Mouse (Mus musculus) testis, adult 2 months (tissue): ENCODE measurements at regions not wholly inside any gene's neighbourhood (a gene's known extent, or its start where the extent isn't known, plus 50 kb on each side); places are given as distances from the start of the nearest gene placed in this dataset.
A peak's percentile ranks its signal among the peaks of the same experiment; 100 is the strongest.

ENCODE experiments used
- H3K27ac ChIP-seq: fragments of 200-500 bp; 2 replicates; pipeline ENCODE4 v1.5.1; 2012; ENCODE audit warnings: low read depth, low read length; ENCODE audit not compliant: control insufficient read depth, insufficient read depth
- H3K27me3 ChIP-seq: fragments of 200-500 bp; 2 replicates; pipeline ENCODE4 v1.6.1; 2012; ENCODE audit warnings: mild to moderate bottlenecking, low read length, moderate library complexity; ENCODE audit not compliant: control insufficient read depth, insufficient read depth
- H3K36me3 ChIP-seq: fragments of 200-500 bp; 2 replicates; pipeline ENCODE4 v1.6.1; 2012; ENCODE audit warnings: mild to moderate bottlenecking, low read length; ENCODE audit not compliant: control insufficient read depth, insufficient read depth
- H3K4me1 ChIP-seq: fragments of 200-500 bp; 2 replicates; pipeline ENCODE4 v1.6.1; 2012; ENCODE audit warnings: low read length; ENCODE audit not compliant: control insufficient read depth, insufficient read depth
- H3K4me3 ChIP-seq: fragments of 200-500 bp; 2 replicates; pipeline ENCODE4 v1.5.1; 2012; ENCODE audit warnings: low read depth, mild to moderate bottlenecking, low read length, moderate library complexity, mixed read lengths; ENCODE audit not compliant: control insufficient read depth
- CTCF ChIP-seq: fragments of 200-500 bp; IDR thresholded peaks from 2 replicates; pipeline ENCODE4 v1.5.1; 2012; ENCODE audit warnings: low read depth, mild to moderate bottlenecking, inconsistent platforms, low read length, moderate library complexity; ENCODE audit not compliant: control insufficient read depth, insufficient read depth, insufficient replicate concordance
- POLR2A ChIP-seq: fragments of 200-500 bp; IDR thresholded peaks from 2 replicates; pipeline ENCODE4 v1.6.1; 2012; ENCODE audit warnings: low read depth, mild to moderate bottlenecking, inconsistent platforms, low read length, moderate library complexity; ENCODE audit not compliant: control insufficient read depth

- H3K4me1 ChIP-seq: no peaks in the 10 kb centered on the region
- no peak overlapping the region for H3K27ac ChIP-seq
Observed at GRCm38 (mm10) chr5:26206766-26207122, 50.7 kb upstream of the Gm7361 start.

GRCm38 (mm10) chr5:26206066-26206765 lies 51.3 kb upstream of the Gm7361 start:
- Histone ChIP-seq H3K27me3 (no peaks in the 10 kb centered on the region), H3K4me3 (no peak overlapping the region), H3K27ac (no peak overlapping the region), H3K4me1 (no peaks in the 10 kb centered on the region), H3K36me3 (no peaks in the 10 kb centered on the region)
- TF ChIP-seq CTCF (no peak), POLR2A (no peak)

More at GRCm38 (mm10) chr5:26206766-26207122, 50.7 kb upstream of the Gm7361 start:
- no peaks in the 10 kb centered on the region for H3K36me3 ChIP-seq
- no peak for TF ChIP-seq POLR2A
- no peak for TF ChIP-seq CTCF
- no peak overlapping the region for H3K4me3 ChIP-seq
- no peaks in the 10 kb centered on the region for H3K27me3 ChIP-seq

GRCm38 (mm10) chr5:26202471-26202870 lies 55.0 kb upstream of the Gm7361 start:
- no peaks in the 10 kb centered on the region for H3K4me1 ChIP-seq
- TF ChIP-seq CTCF (no peak), POLR2A (no peak)
- no peak overlapping the region for H3K27ac ChIP-seq
- no peaks in the 10 kb centered on the region for H3K36me3 ChIP-seq
- H3K27me3 ChIP-seq: no peaks in the 10 kb centered on the region
- no peak overlapping the region for H3K4me3 ChIP-seq

- TF ChIP-seq POLR2A (no peak), CTCF (peak; percentile 17; the same call in 1 of the 2 replicates)
- H3K27me3 ChIP-seq: no peaks in the 10 kb centered on the region
- no peaks in the 10 kb centered on the region for H3K36me3 ChIP-seq
- no peaks in the 10 kb centered on the region for H3K4me1 ChIP-seq
- H3K4me3 ChIP-seq: no peak overlapping the region
- H3K27ac ChIP-seq: no peak overlapping the region
Observed at GRCm38 (mm10) chr5:26189377-26189776, 68.1 kb upstream of the Gm7361 start.

- Histone ChIP-seq H3K27ac (no peak overlapping the region), H3K4me3 (no peak overlapping the region), H3K27me3 (no peaks in the 10 kb centered on the region), H3K4me1 (no peaks in the 10 kb centered on the region), H3K36me3 (no peaks in the 10 kb centered on the region)
- TF ChIP-seq POLR2A: no peak
- no peak for TF ChIP-seq CTCF
Observed at GRCm38 (mm10) chr5:26187212-26187611, 66.0 kb upstream of the Gm10220 start.

GRCm38 (mm10) chr5:26185417-26185816 lies 64.2 kb upstream of the Gm10220 start:
- Histone ChIP-seq H3K27ac (no peak overlapping the region), H3K4me3 (no peak overlapping the region), H3K27me3 (no peaks in the 10 kb centered on the region), H3K36me3 (no peaks in the 10 kb centered on the region), H3K4me1 (no peaks in the 10 kb centered on the region)
- TF ChIP-seq CTCF (no peak), POLR2A (no peak)

GRCm38 (mm10) chr5:26176064-26176463 lies 54.8 kb upstream of the Gm10220 start:
- H3K4me3 ChIP-seq: no peak overlapping the region
- H3K4me1 ChIP-seq: no peaks in the 10 kb centered on the region
- TF ChIP-seq POLR2A (no peak), CTCF (no peak)
- no peak overlapping the region for H3K27ac ChIP-seq
- H3K36me3 ChIP-seq: no peaks in the 10 kb centered on the region
- H3K27me3 ChIP-seq: no peaks in the 10 kb centered on the region
